Mouse (Mus musculus): Measurements from ENCODE around the gene Tmem178b.

GRCm38 (mm10) chr6:39919011-39919709, 46.1 kb downstream of the Tmem178b start:
- TF ChIP-seq POLR2A (IDR thresholded peaks at IDR 0.05; ENCODE audit: insufficient read depth, low read depth, low read length) (no peak), CTCF (IDR thresholded peaks at IDR 0.05; ENCODE audit: insufficient read depth, low read depth, low read length) (no peak)

Measured in olfactory bulb, adult 2 months (tissue).